ENCODE assay signal across 9 mouse cellular contexts in genomic region chr2:169360272-169360671, GRCm38 (mm10).
DNase-seq lines count a peak whose midpoint lies in the region; ATAC-seq and TF ChIP-seq lines count a peak whose summit lies in the region.
"Had no signal": no experiment of that assay in that cellular context is flagged by ENCODE, and none has a peak within 500 bp of the region (broad histone marks: within the 10 kb centered on the region; RNA-seq: fewer than 3 reads in every experiment).

No protein-coding gene starts in this region.

- peak; percentile 43 for DNase-seq in adrenal gland, postnatal 10 days
- no peak for DNase-seq in adrenal gland, adult 2 months
- DNase-seq in adrenal gland, postnatal 36 days, result peak; percentile 7 to 22
- peak; percentile 31 for DNase-seq in gastrocnemius, postnatal 14 days
- DNase-seq in kidney, postnatal 0 days (ENCODE audit: low spot score), result peak; percentile 72
- peak; percentile 49 for DNase-seq in lung, postnatal 10 days
- peak; percentile 45 for DNase-seq in retina, postnatal 1 day
- DNase-seq in spleen, postnatal 14 days (ENCODE audit: low spot score in 2 of 2), result no peak

- H3K27ac ChIP-seq in kidney, postnatal 0 days, result no peak overlapping the region

- H3K9ac ChIP-seq in kidney, postnatal 0 days (ENCODE audit: low read depth, low read length), result no peak overlapping the region

- 15% methylated on average over 15 of the region's 15 CpGs for WGBS in kidney, postnatal 0 days

- H3K9me3 ChIP-seq in kidney, postnatal 0 days (replicated peaks; ENCODE audit: low read length), result no peaks in the 10 kb centered on the region; the same call in 1 of the 2 replicates

- no peaks in the 10 kb centered on the region for H3K27me3 ChIP-seq in kidney, postnatal 0 days (ENCODE audit: insufficient read depth, low read length)

- peak; percentile 70 for TF ChIP-seq CTCF in kidney, postnatal 0 days (IDR thresholded peaks at IDR 0.05; ENCODE audit: low read depth)

- H3K4me1 ChIP-seq in kidney, postnatal 0 days (replicated peaks; ENCODE audit: insufficient read depth, low read length), result no peaks in the 10 kb centered on the region

- intact Hi-C loops in gastrocnemius, postnatal 14 days (cut with DNase I; ENCODE audit: low total_unique reads), result no loop called here

- H3K4me3 ChIP-seq in kidney, postnatal 0 days (replicated peaks; ENCODE audit: low read depth, low read length), result no peak overlapping the region
- H3K4me3 ChIP-seq: erythroblast, embryonic 14.5 days had no signal

- peak overlapping the region; percentile 39 for H3K4me2 ChIP-seq in kidney, postnatal 0 days (ENCODE audit: low read length)

- ATAC-seq in kidney, postnatal 0 days (replicated peaks; ENCODE audit: low FRiP score, low read depth), result no peak

- H3K36me3 ChIP-seq in kidney, postnatal 0 days (ENCODE audit: insufficient read depth, low read length), result no peaks in the 10 kb centered on the region

Comparison
In these comparisons a context has a peak if more than half of its experiments do, and no peak if none do; other contexts are left out.
1. DNase-seq: peak in adrenal gland, postnatal 10 days (single experiment), adrenal gland, postnatal 36 days (2 of 2), gastrocnemius, postnatal 14 days (single experiment), kidney, postnatal 0 days (single experiment), lung, postnatal 10 days (single experiment) and retina, postnatal 1 day (single experiment); none in adrenal gland, adult 2 months (single experiment) and spleen, postnatal 14 days (0 of 2).